Mouse (Mus musculus): Measurements from ENCODE around the gene Fez1. TPM values are rescaled to one million over a fixed set of nuclear protein-coding genes. Genes with fewer than 3 reads are reported as not detected.

The Fez1 gene
- total RNA-seq, 2 experiments from 2014 or later, result 11.1 to 13.2 TPM

DNA sequence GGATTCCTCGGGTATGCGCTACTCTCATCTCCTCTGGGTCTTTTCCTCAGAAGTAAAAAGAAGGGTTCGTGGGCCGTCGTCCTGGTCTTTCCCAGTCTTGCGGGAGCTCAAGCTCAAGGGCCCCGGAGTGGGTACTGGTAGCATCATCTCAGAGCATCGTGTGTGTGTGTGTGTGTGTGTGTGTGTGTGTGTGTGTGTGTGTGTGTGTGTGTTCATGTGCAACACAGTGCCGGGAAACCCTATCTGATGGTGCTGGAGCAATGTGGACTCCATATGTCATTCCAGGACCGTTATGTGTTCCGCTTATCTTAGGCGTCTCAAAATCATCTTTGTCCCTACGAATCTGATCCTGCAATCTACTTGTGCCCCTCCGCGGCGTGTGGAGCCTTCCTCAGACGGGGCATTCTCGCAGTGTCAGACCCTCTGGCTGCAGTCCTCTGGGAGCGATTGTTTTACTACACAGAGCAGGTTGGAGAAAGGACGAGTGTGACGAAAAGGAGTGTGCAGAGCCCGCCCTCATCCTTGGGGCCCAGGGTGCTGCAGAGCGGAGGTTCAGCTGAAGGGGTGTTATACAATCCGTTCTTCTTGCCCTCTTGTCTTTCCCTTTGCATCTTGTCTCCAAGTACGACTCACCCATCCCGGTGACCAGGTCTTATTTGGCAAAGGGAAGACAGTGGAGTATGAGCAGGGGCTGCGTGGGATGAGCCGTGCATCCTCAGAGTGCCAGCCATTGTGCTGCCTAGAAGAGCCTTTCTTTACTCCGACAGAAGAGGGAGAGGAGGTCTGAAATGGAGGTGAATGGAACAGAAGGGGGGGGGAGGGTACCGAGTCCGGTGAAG, 11.6 kb downstream of the Fez1 start:
- DNase-seq (ENCODE audit: low spot score in 2 of 2), result peak in 1 of 2 experiments; percentile 11

DNA sequence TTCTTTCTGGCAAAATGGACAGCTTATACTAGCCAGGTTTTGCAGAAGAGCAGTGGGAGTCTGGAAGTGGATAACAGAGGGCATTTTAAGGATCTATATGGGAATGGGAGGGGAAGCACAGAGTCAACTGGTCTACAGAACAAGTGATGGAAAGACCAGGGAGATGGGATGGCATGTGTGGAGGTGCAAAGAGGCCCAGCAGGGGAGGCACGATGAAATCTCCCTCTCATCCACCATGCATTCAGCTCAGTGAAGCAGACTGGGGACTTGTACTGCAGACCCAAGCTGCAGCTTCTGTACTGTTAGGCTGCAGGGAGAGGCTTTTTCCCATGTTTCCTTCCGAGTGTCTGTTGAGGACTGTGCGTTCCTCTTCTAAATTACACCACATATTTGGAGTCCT, 12.2 kb downstream of the Fez1 start:
- DNase-seq (ENCODE audit: low spot score in 2 of 2), result no peak

DNA sequence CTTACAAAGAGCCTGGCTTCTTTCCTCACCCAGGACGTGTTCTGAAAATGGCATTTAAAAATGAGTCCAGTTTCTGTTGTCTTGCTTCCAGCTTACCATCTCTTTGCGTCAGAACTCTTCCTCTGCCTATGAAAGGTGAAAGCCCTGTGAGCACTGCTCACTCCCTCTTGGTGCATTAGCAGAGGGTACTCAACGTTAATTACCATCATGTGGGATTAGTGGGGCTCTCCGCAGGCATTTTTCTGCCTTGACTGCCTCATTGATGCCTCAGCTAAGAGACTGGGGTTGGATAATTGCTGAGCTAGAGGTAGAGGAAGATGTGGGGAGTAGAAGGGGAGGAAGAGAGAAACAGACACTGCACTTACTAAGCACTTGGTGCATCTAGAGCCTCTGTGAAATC, 24.7 kb downstream of the Fez1 start:
- DNase-seq (ENCODE audit: low spot score in 2 of 2), result no peak

GRCm38 (mm10) chr9:36848661-36849060, 27.0 kb downstream of the Fez1 start:
- DNase-seq (ENCODE audit: low spot score in 2 of 2), result no peak

DNA sequence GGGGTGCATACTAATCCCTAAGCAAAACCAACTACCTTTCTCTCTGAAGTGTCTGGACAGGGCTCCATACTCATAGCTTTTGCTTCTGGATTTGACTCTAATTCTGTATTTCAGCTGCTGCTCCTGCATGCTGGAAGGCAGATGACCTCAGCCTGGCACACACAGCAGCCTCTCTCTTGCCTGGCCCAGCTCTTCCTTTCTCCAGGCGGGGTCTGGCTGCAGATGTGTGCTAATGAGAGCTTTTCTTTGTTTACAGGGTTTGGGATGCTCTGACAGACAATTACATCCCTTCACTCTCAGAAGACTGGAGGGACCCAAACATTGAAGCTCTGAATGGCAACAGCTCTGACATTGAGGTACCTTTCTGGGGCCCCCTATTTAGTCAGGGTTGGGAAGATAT, 28.4 kb downstream of the Fez1 start:
- DNase-seq (ENCODE audit: low spot score in 2 of 2), result peak in 1 of 2 experiments; percentile 20

- no peak for DNase-seq (ENCODE audit: low spot score in 2 of 2)
These were observed 30.5 kb downstream of the Fez1 start for GRCm38 (mm10) chr9:36852175-36852574.

DNA sequence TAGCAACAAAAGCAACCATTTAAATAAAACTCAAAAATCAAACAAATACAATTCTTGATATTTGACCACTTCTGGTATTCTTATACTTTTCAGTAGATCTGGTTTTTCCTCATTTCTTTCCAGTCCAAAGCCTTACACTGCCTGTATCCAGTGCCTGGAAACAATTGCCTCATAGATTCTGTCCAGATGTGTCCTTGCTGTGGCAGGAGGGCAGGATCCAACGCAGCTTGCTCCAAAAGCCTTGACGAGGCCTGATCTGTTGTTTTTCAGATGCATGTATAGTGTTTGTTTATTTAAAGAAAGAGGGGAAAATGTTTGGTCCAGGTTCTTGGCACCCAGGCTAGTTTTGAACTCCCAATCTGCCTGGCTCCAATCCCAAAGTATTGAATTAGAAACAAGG, 34.7 kb downstream of the Fez1 start:
- no peak for DNase-seq (ENCODE audit: low spot score in 2 of 2)

GRCm38 (mm10) chr9:36857476-36858117, 35.9 kb downstream of the Fez1 start:
- no peak for DNase-seq (ENCODE audit: low spot score in 2 of 2)

DNA sequence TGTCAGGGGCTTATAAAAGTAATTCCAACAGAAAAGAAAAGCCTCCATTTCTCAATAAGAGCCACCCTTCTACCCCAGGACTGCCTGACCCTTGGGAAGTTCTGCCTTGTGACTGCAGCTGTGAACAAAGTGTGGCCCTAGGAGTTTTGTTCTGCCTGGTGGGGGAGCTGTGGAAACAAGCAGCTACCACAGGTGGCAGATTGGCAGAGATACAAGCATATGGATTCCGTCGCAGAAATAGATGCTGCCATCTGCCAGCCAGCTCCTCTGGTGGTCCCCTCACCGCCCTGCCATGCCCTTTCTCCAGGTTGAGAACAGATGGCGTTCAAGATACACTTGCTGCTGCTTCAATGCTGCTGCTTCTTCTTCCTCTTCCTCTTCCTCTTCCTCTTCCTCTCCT, 37.0 kb downstream of the Fez1 start:
- no peak for DNase-seq (ENCODE audit: low spot score in 2 of 2)

GRCm38 (mm10) chr9:36862576-36862975, 40.9 kb downstream of the Fez1 start:
- DNase-seq (ENCODE audit: low spot score in 2 of 2), result no peak

DNA sequence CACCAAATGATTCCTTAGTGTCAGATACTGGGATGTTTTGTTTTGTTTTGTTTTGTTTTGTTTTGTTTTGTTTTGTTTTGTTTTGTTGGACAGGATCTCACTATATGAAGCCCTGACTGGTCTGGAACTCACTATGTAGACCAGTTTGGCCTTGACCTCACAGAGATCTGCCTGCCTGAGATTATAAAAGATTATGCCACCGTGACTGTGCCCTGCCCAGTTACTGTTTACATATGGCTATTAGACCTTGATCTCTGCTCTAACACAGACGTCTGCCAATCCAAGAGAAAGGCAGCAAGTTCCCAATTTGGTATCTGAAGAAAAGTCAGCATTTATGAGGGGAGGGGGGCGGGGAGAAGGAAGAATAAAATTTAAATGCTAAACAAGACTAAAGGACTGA, 42.0 kb downstream of the Fez1 start:
- DNase-seq (ENCODE audit: low spot score in 2 of 2), result no peak

DNA sequence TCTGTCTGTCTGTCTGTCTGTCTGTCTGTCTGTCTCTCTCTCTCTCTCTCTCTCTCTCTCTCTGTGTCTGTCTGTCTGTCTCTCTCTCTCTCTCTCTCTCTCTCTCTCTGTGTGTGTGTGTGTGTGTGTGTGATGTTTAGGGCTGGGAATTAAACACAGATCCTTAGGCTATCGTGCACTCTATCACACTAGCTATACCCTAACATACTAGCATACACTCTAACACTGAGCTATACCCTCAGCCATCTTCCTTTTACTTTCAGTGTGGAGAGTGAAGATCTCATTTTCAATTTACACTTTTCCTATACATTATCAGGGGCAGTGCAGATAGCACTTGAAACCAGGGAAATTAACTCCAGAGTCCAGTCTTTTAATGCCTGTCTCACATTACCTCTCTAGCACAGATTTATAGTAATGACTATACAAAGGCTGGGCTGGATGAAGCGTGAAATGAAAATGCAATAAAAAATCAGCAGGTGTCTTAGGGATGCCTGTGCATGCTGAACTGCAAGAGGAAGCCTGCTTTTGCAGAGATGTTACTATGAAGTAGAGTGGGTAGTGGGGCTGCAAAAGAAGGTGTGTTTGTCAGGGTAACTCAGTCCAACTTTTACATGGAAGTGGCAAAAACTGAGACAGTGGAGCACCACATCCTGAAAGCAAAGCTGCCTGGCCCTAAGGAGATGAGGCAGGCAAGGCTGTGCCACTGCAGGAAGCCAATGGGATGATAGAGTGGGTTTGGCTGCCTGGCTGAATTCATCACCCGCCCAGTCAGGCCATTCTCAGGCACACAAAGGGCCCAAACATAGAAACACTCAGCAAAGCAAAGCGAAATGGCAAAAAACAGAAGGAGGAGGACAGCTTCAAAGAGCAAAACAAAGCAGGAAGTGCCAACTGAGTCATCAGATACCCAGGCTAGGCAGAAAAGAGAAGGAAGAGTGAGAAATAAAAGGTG, 43.5 kb downstream of the Fez1 start:
- no peak for DNase-seq (ENCODE audit: low spot score in 2 of 2)

DNA sequence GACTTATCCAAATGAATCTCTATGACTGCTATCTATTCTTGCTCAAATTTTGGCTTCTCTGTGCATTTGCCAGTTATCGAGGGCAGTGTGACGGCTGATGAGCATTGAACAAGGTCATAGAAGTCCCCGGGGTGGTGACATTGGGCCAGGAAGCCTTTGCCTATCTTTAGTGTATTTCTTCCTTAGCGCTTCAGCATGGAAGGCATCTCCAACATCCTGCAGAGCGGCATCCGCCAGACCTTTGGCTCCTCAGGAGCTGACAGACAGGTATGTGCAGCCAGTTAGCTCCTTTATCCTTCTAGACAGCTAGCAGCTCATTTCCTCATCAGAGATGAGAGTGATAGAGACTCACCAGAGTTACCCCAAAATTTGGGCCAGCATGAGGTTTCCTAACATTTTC, 47.0 kb downstream of the Fez1 start:
- no peak for DNase-seq (ENCODE audit: low spot score in 2 of 2)

DNA sequence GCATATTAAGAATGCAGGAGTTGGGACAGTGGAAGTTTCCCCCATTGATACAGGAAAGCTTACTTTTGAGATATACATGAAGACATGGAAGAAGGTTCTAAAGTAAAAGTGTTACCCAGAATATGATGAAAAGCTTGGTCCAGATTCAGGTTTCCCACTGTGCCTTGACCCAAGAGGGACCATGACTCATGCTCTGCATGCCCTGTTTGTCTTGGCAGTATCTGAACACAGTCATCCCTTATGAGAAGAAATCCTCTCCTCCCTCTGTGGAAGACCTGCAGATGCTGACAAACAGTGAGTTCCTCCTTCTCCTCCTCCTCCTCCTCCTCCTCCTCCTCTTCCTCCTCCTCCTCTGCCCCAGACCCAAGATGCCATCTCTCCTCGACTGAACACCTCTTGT, 48.6 kb downstream of the Fez1 start:
- no peak for DNase-seq (ENCODE audit: low spot score in 2 of 2)

DNA sequence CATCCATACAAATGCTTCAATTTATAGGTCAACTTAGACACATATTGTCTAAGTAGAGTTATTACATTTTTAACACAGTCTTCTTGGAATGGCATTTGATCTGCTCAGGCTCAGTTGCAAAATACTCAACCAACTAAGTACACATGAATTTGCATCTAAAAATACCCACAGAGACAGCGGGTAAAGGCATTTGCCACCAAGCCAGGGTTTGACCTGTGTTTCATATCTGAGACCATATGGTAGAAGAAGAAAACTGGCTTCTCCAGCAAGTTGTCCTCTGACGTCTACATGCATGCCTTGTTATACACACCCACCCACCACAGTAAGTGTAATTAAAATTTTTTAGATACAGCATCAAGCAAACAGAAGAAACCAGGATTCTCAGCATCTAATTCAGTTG, 52.1 kb downstream of the Fez1 start:
- no peak for DNase-seq (ENCODE audit: low spot score in 2 of 2)

DNA sequence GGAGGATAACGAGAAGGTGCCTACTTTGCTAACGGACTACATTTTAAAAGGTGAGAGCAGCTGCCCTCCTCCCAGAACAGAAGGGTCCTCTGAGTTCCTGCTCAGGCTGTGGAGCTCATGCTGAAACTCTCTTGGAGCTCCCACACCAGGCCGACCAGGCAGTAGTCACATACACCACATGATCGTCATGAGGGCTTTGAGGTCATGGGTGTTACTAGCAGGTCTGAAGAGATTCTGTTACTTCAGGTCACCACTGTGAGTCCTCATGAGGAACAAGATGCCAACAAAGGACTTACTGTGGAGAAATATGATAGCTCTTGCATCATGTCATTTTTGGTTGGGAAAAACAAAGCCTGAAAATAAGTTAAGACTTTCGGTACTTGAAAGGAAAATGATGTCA, 54.6 kb downstream of the Fez1 start:
- no peak for DNase-seq (ENCODE audit: low spot score in 2 of 2)

GRCm38 (mm10) chr9:36876787-36877186, 55.1 kb downstream of the Fez1 start:
- no peak for DNase-seq (ENCODE audit: low spot score in 2 of 2)

DNA sequence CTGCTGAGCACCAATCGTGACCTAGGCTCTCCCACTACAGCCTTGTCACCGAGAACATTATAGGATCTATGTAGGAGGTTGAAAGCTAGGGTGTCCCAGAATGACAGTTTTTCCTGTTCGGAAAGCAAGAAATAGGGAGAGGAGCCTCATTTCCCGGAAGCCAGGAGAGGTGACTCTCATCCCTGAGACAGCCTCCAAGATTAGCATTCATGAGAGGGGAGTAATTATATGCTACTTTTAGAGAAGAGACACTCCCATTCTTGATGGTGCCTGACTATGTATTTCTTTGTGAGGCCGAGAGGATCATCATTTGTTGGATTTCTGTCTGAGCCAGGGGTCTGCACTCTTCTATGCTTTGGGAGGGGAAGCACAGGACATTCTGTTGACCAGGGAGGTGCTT, 60.0 kb downstream of the Fez1 start:
- no peak for DNase-seq (ENCODE audit: low spot score in 2 of 2)

DNA sequence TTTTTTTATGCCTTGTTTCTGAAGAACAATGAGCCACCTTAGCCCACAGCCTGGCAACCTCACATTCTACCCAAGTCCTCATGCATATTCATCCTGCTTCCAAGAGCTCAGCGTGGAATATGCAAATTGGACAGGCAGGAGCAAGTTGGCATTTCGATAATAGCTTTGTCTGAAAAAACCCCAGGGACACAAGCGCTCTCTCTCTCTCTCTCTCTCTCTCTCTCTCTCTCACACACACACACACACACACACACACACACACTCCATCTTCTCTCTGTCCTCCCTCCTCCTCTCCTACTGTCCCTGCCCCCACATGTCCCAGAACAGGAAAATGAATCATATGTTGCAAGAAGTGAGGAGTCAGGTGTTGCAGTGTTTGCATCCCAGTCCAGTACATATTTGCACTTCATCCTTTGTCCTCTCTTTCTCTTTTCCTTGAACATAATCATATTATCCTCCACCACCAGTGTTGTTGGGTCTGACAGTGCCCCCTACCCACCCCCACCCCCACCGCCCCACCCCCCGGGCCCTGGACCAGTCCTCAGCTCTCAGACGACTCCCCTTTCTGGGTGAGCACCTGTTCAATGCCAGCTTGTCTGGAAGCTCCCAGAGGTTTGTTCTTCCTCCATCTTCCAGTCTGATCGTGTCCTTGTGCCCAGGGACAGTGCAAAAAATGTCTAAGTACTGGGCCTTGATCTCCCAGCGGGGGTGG, 60.5 kb downstream of the Fez1 start:
- no peak for DNase-seq (ENCODE audit: low spot score in 2 of 2)

- no peak for DNase-seq (ENCODE audit: low spot score in 2 of 2)
These were observed 61.9 kb downstream of the Fez1 start for GRCm38 (mm10) chr9:36883569-36883968.

GRCm38 (mm10) chr9:36885237-36885636, 63.6 kb downstream of the Fez1 start:
- no peak for DNase-seq (ENCODE audit: low spot score in 2 of 2)

All from gastrocnemius, postnatal 4 days (tissue).